ENCODE assay signal across 12 mouse cellular contexts in the genomic region with DNA sequence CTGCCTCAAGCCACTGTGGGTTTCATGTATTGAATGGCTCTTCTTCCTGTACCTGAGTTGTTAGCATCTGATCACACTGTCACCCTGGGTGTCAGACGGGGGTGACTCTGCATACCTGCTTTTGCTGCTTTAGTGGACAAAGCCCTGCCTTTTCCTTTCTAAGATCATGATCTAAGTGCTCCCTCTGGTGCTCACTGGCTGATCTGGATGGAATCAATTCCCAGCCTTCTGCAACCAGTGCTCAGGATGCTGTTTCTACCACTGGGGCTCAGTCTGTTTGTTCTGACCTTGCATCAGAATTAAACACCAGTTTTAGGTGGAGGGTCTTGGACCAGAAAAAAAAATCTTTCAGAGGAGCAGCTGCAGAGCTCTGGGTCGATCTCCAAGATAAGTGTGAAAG. TPM values are rescaled to one million over a fixed set of nuclear protein-coding genes. Genes with fewer than 3 reads are reported as not detected.
A peak's percentile ranks its signal among the peaks of the same experiment; 100 is the strongest.
DNase-seq lines count a peak whose midpoint lies in the region; ATAC-seq and TF ChIP-seq lines count a peak whose summit lies in the region.
"Had no signal": no experiment of that assay in that cellular context is flagged by ENCODE, and none has a peak within 500 bp of the region (broad histone marks: within the 10 kb centered on the region; RNA-seq: fewer than 3 reads in every experiment).

No protein-coding gene starts in this region.

- WGBS in hindbrain, embryonic 16.5 days, result 63% methylated on average over 2 of the region's 2 CpGs
- 60% methylated on average over 2 of the region's 2 CpGs for WGBS in hindbrain, embryonic 11.5 days
- 58% methylated on average over 2 of the region's 2 CpGs for WGBS in hindbrain, postnatal 0 days

- TF ChIP-seq EP300 in MEL (IDR thresholded peaks at IDR 0.05; ENCODE audit: low read depth in 1 of 2, low read length in 2 of 2), result no peak

- TF ChIP-seq RAD21 in MEL (IDR thresholded peaks at IDR 0.05; ENCODE audit: low read depth, low read length), result peak; percentile 13

- no peak overlapping the region for H3K9ac ChIP-seq in hindbrain, embryonic 16.5 days (ENCODE audit: low read depth, low read length)
- no peak overlapping the region for H3K9ac ChIP-seq in hindbrain, embryonic 11.5 days (ENCODE audit: low read depth, low read length)
- H3K9ac ChIP-seq in MEL (ENCODE audit: control insufficient read depth, low read depth, low read length, poor library complexity, severe bottlenecking), result no peak overlapping the region
- no peak overlapping the region for H3K9ac ChIP-seq in hindbrain, postnatal 0 days (replicated peaks; ENCODE audit: low read length)
- H3K9ac ChIP-seq: midbrain, embryonic 13.5 days had no signal

- H3K4me1 ChIP-seq in hindbrain, embryonic 16.5 days (ENCODE audit: control insufficient read depth, insufficient read depth, low read depth, low read length), result no peaks in the 10 kb centered on the region
- H3K4me1 ChIP-seq in hindbrain, embryonic 11.5 days (replicated peaks; ENCODE audit: control insufficient read depth, insufficient read depth, low read length), result no peaks in the 10 kb centered on the region
- H3K4me1 ChIP-seq in MEL (ENCODE audit: control insufficient read depth in 1 of 2, insufficient read depth in 2 of 2, low read length in 2 of 2), result no peaks in the 10 kb centered on the region
- no peaks in the 10 kb centered on the region for H3K4me1 ChIP-seq in hindbrain, postnatal 0 days (ENCODE audit: insufficient read depth, low read length)
- H3K4me1 ChIP-seq: midbrain, embryonic 13.5 days had no signal

- DNase-seq in hindbrain, embryonic 11.5 days (ENCODE audit: low spot score), result no peak
- DNase-seq in 416B (ENCODE audit: low read depth), result peak; percentile 15
- no peak for DNase-seq in MEL (ENCODE audit: low read depth, low spot score)
- DNase-seq in hindbrain, postnatal 0 days (ENCODE audit: low spot score), result peak; percentile 49
- DNase-seq in thymus, postnatal 25 days, result no peak
- DNase-seq in ovary, adult 18-20 months (ENCODE audit: low spot score), result no peak
- DNase-seq: kidney, postnatal 36 days had no signal

- H3K79me2 ChIP-seq in MEL (ENCODE audit: control insufficient read depth, insufficient read depth, low read length, poor library complexity), result no peaks in the 10 kb centered on the region

- H3K4me2 ChIP-seq in hindbrain, embryonic 16.5 days (ENCODE audit: low read length), result no peak overlapping the region
- H3K4me2 ChIP-seq in hindbrain, embryonic 11.5 days (replicated peaks; ENCODE audit: low read depth, low read length), result no peak overlapping the region
- no peak overlapping the region for H3K4me2 ChIP-seq in hindbrain, postnatal 0 days (ENCODE audit: low read depth, low read length)
- H3K4me2 ChIP-seq: midbrain, embryonic 13.5 days had no signal

- TF ChIP-seq POLR2A in MEL (IDR thresholded peaks at IDR 0.05; ENCODE audit: control insufficient read depth in 1 of 2, insufficient read depth in 1 of 2, low read depth in 1 of 2, low read length in 2 of 2, poor library complexity in 1 of 2), result no peak

- ATAC-seq in hindbrain, embryonic 16.5 days, result peak; percentile 72; the same call in 1 of the 2 replicates
- ATAC-seq in hindbrain, embryonic 11.5 days (ENCODE audit: low FRiP score), result no peak
- peak; percentile 53; the same call in 1 of the 2 replicates for ATAC-seq in hindbrain, postnatal 0 days
- ATAC-seq: midbrain, embryonic 13.5 days had no signal

- H3K27me3 ChIP-seq in hindbrain, embryonic 16.5 days (replicated peaks; ENCODE audit: control insufficient read depth, insufficient read depth, low read length), result no peaks in the 10 kb centered on the region
- no peaks in the 10 kb centered on the region for H3K27me3 ChIP-seq in hindbrain, embryonic 11.5 days (ENCODE audit: control insufficient read depth, insufficient read depth, low read length)
- H3K27me3 ChIP-seq in MEL (ENCODE audit: control insufficient read depth in 1 of 2, insufficient read depth in 2 of 2, low read length in 2 of 2), result peaks cover 0 to 4% of the 10 kb centered on the region in 2 experiments; a peak in 2 of 4 replicates
- H3K27me3 ChIP-seq in hindbrain, postnatal 0 days (ENCODE audit: insufficient read depth, low read length), result no peaks in the 10 kb centered on the region
- H3K27me3 ChIP-seq: midbrain, embryonic 13.5 days had no signal

- H3K27ac ChIP-seq in hindbrain, embryonic 16.5 days (ENCODE audit: low read depth, low read length), result no peak overlapping the region
- no peak overlapping the region for H3K27ac ChIP-seq in hindbrain, embryonic 11.5 days (ENCODE audit: low read depth, low read length)
- no peak overlapping the region for H3K27ac ChIP-seq in MEL (ENCODE audit: control insufficient read depth, low read depth, low read length)
- H3K27ac ChIP-seq in hindbrain, postnatal 0 days, result no peak overlapping the region
- H3K27ac ChIP-seq: midbrain, embryonic 13.5 days had no signal

- H3K9me3 ChIP-seq in hindbrain, embryonic 16.5 days (ENCODE audit: control insufficient read depth, low read length), result no peaks in the 10 kb centered on the region
- no peaks in the 10 kb centered on the region for H3K9me3 ChIP-seq in hindbrain, embryonic 11.5 days (ENCODE audit: control insufficient read depth, low read length)
- H3K9me3 ChIP-seq in MEL (replicated peaks; ENCODE audit: insufficient read depth, low read length), result no peaks in the 10 kb centered on the region
- no peaks in the 10 kb centered on the region for H3K9me3 ChIP-seq in hindbrain, postnatal 0 days (ENCODE audit: low read length)
- H3K9me3 ChIP-seq: midbrain, embryonic 13.5 days had no signal

- H3K4me3 ChIP-seq in hindbrain, embryonic 16.5 days (ENCODE audit: low read length), result no peak overlapping the region
- no peak overlapping the region for H3K4me3 ChIP-seq in hindbrain, embryonic 11.5 days (ENCODE audit: low read depth, low read length)
- no peak overlapping the region for H3K4me3 ChIP-seq in MEL (ENCODE audit: control insufficient read depth in 1 of 2, insufficient read depth in 1 of 2, low read depth in 2 of 2, low read length in 2 of 2)
- no peak overlapping the region for H3K4me3 ChIP-seq in hindbrain, postnatal 0 days (ENCODE audit: low read length)
- H3K4me3 ChIP-seq: midbrain, embryonic 13.5 days had no signal

- no peak; a peak in 1 of 6 replicates for TF ChIP-seq CTCF in MEL (IDR thresholded peaks at IDR 0.05 in 2 of 3, conservative IDR thresholded peaks at IDR 0.05 in 1 of 3; ENCODE audit: control insufficient read depth in 1 of 3, insufficient read depth in 1 of 3, low read depth in 2 of 3, low read length in 3 of 3, poor library complexity in 1 of 3, severe bottlenecking in 1 of 3)
- peak; percentile 45 for TF ChIP-seq CTCF in hindbrain, postnatal 0 days (IDR thresholded peaks at IDR 0.05; ENCODE audit: low read depth)

- no peaks in the 10 kb centered on the region for H3K36me3 ChIP-seq in hindbrain, embryonic 16.5 days (ENCODE audit: control insufficient read depth, insufficient read depth, low read length)
- H3K36me3 ChIP-seq in hindbrain, embryonic 11.5 days (ENCODE audit: control insufficient read depth, insufficient read depth, low read length), result no peaks in the 10 kb centered on the region
- H3K36me3 ChIP-seq in MEL (ENCODE audit: control insufficient read depth in 1 of 2, insufficient read depth in 2 of 2, low read length in 2 of 2), result no peaks in the 10 kb centered on the region
- no peaks in the 10 kb centered on the region for H3K36me3 ChIP-seq in hindbrain, postnatal 0 days (ENCODE audit: insufficient read depth, low read length)
- H3K36me3 ChIP-seq: midbrain, embryonic 13.5 days had no signal

TF ChIP-seq in MEL, 35 proteins besides CTCF, POLR2A, EP300 and RAD21 (continues in another document):
- no peak for TF ChIP-seq ZNF384 (IDR thresholded peaks at IDR 0.05; ENCODE audit: low read depth, low read length)
- no peak for TF ChIP-seq ETS1 (IDR thresholded peaks at IDR 0.05; ENCODE audit: low read depth, low read length)
- no peak for TF ChIP-seq HCFC1 (IDR thresholded peaks at IDR 0.05; ENCODE audit: low read depth, low read length)
- TF ChIP-seq MYC (IDR thresholded peaks at IDR 0.05; ENCODE audit: low read depth, low read length), result no peak
- no peak for TF ChIP-seq BHLHE40 (IDR thresholded peaks at IDR 0.05; ENCODE audit: borderline replicate concordance, low read depth, low read length)
- TF ChIP-seq SMC3 (IDR thresholded peaks at IDR 0.05; ENCODE audit: low read depth, low read length), result no peak
- TF ChIP-seq JUND (IDR thresholded peaks at IDR 0.05; ENCODE audit: low read depth, low read length), result no peak
- no peak for TF ChIP-seq UBTF (IDR thresholded peaks at IDR 0.05; ENCODE audit: borderline replicate concordance, insufficient read depth, low read depth, low read length)
- TF ChIP-seq GABPA (IDR thresholded peaks at IDR 0.05; ENCODE audit: low read depth, low read length), result no peak
- TF ChIP-seq USF2 (IDR thresholded peaks at IDR 0.05; ENCODE audit: borderline replicate concordance in 1 of 2, insufficient read depth in 1 of 2, low read depth in 1 of 2, low read length in 2 of 2), result no peak

RNA-seq across cellular contexts. Expression of a gene that starts 7.9 kb away (rescaled TPM):
- polyA plus RNA-seq in hindbrain, embryonic 16.5 days (2015; fragmentation: Nextera tagmentation; extraction: Ambion mirVana), result 0.15 and 0.28 TPM in 2 replicates
- 0.17 TPM in 1 of 2 replicates, not detected in the other for polyA plus RNA-seq in hindbrain, embryonic 11.5 days (2014; fragmentation: Nextera tagmentation; extraction: Ambion mirVana)
- total RNA-seq in MEL (2012; rRNA removed), result not detected in 2 replicates
- not detected for polyA plus RNA-seq in MEL (2012; ENCODE audit: insufficient read depth in 1 of 2, insufficient read length in 2 of 2, low read depth in 1 of 2, low replicate concordance in 2 of 2, missing spikeins in 1 of 2)
- 0.11 and 0.58 TPM in 2 replicates for total RNA-seq in hindbrain, postnatal 0 days (2014; rRNA removed)
- polyA plus RNA-seq in hindbrain, postnatal 0 days (2015; fragmentation: Nextera tagmentation; extraction: Ambion mirVana), result 0.25 and 0.28 TPM in 2 replicates
- polyA plus RNA-seq: heart, embryonic 14.5 days; limb, embryonic 14.5 days; midbrain, embryonic 13.5 days; urinary bladder, adult 2 months had no signal

RNA-seq across cellular contexts. Expression of a gene that starts 25.6 kb away (rescaled TPM):
- polyA plus RNA-seq in hindbrain, embryonic 16.5 days (2015; fragmentation: Nextera tagmentation; extraction: Ambion mirVana), result 32.3 and 32.7 TPM in 2 replicates
- polyA plus RNA-seq in hindbrain, embryonic 11.5 days (2014; fragmentation: Nextera tagmentation; extraction: Ambion mirVana), result 4.3 and 5.2 TPM in 2 replicates
- not detected in 2 replicates for total RNA-seq in MEL (2012; rRNA removed)
- not detected for polyA plus RNA-seq in MEL (2012; ENCODE audit: insufficient read depth in 1 of 2, insufficient read length in 2 of 2, low read depth in 1 of 2, low replicate concordance in 2 of 2, missing spikeins in 1 of 2)
- total RNA-seq in hindbrain, postnatal 0 days (2014; rRNA removed), result 27.3 and 35.8 TPM in 2 replicates
- 22.3 and 22.6 TPM in 2 replicates for polyA plus RNA-seq in hindbrain, postnatal 0 days (2015; fragmentation: Nextera tagmentation; extraction: Ambion mirVana)

RNA-seq across cellular contexts. Expression of a gene that starts 43.8 kb away (rescaled TPM):
- polyA plus RNA-seq in hindbrain, embryonic 16.5 days (2015; fragmentation: Nextera tagmentation; extraction: Ambion mirVana), result 24.8 and 28.3 TPM in 2 replicates
- 2.3 and 2.7 TPM in 2 replicates for polyA plus RNA-seq in hindbrain, embryonic 11.5 days (2014; fragmentation: Nextera tagmentation; extraction: Ambion mirVana)
- total RNA-seq in MEL (2012; rRNA removed), result not detected in 2 replicates
- not detected for polyA plus RNA-seq in MEL (2012; ENCODE audit: insufficient read depth in 1 of 2, insufficient read length in 2 of 2, low read depth in 1 of 2, low replicate concordance in 2 of 2, missing spikeins in 1 of 2)
- total RNA-seq in hindbrain, postnatal 0 days (2014; rRNA removed), result 86.8 and 90.5 TPM in 2 replicates
- 22.7 and 24.5 TPM in 2 replicates for polyA plus RNA-seq in hindbrain, postnatal 0 days (2015; fragmentation: Nextera tagmentation; extraction: Ambion mirVana)

Comparison
In these comparisons a context has a peak if more than half of its experiments do, and no peak if none do; other contexts are left out.
1. DNase-seq: peak in 416B (single experiment) and hindbrain, postnatal 0 days (single experiment); none in hindbrain, embryonic 11.5 days (single experiment), MEL (single experiment), thymus, postnatal 25 days (single experiment) and ovary, adult 18-20 months (single experiment).